Mouse (Mus musculus) brain, adult 2 months (tissue): ENCODE results near the gene Slc5a3.
A peak's percentile ranks its signal among the peaks of the same experiment; 100 is the strongest.
"Not testable (repeated sequence)": the region's sequence is repeated elsewhere in the genome, so short reads cannot be mapped to it uniquely, and the experiment has no call there.

Experiments used
- DNase-seq: peaks from one replicate; pipeline ENCODE4 v3.0.0; 2011; ENCODE audit warnings: low read depth, low spot score

Slc5a3 gene

GRCm38 (mm10) chr16:92062832-92063231 lies 4.7 kb downstream of the Slc5a3 start:
- DNase-seq = no peak

GRCm38 (mm10) chr16:92064801-92065200 lies 6.7 kb downstream of the Slc5a3 start:
- no peak for DNase-seq

DNA sequence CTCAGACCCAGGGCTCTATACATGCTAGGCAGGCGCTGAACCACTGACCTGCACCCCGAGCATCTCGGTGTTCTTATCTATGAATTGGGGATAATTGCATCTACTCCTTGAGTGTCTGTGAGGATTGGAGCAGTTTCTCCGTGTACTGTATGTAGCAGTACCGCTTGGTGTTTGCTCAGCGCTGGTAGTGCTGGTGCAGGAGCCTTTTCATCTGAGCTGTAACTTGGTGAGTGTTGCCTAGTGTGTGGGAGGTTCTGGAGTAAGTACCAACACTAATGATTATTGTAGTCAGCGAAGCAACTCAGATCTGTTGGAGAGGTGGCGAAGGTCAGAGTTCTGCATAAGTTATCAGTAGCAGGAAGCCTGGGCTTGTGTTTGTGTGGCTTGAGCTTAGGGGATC lies 12.2 kb downstream of the Slc5a3 start:
- peak; percentile 61 for DNase-seq

- DNase-seq = no peak
Measured at GRCm38 (mm10) chr16:92076797-92077196, 18.7 kb downstream of the Slc5a3 start.

DNA sequence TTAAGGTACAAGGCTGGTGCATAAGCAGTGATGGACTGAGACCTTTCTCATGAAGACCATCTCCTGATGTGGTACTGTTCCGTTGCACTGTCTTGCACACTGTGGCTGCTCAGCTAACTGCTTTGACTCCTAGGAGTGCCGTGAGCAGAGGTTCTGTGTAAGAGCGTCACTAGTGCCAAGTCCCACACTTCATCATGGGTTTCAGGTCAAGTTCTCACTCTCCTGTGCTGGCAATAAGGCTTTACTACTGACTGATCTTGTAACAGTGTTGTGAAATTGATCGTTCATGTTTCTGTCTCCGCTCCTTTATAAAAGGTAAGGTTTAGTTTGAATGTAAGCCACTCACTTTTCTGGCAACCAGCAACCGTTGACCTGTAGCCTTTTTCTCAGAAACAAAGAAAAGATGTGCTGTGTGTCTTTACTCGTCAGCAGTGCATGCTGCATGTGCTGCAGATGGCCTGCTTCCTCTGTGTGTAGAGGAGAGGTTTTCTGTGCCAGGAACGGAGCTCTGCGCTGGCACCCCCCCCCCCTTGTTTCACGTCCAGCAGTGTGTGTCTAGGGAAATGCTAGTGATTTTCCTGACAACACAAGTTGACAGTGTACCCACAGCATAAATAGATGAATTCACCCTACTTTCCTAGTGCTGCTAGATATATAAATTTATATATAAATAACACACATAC lies 25.8 kb downstream of the Slc5a3 start:
- peak; percentile 53 for DNase-seq

- no peak for DNase-seq
Measured at GRCm38 (mm10) chr16:92089225-92089624, 31.1 kb downstream of the Slc5a3 start.

DNA sequence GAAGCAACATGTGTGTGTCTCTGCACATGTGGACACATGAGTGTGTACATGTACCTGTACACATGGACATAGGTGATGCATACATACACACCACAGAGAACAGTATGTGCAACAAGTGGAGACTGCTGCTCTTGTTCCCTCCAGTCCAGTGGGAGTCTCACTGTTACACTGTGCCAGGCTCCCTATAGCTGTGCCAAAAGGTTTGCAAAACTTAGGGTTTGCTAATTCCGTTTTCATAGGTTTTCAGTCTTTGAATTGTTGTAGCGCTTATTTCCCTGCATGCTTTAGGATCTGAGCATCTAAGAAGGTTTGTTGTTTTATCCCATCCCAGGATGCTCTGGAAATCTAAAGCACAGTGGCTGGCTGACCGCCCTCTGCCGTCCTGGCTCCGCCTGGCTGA lies 33.8 kb downstream of the Slc5a3 start:
- DNase-seq = no peak

DNA sequence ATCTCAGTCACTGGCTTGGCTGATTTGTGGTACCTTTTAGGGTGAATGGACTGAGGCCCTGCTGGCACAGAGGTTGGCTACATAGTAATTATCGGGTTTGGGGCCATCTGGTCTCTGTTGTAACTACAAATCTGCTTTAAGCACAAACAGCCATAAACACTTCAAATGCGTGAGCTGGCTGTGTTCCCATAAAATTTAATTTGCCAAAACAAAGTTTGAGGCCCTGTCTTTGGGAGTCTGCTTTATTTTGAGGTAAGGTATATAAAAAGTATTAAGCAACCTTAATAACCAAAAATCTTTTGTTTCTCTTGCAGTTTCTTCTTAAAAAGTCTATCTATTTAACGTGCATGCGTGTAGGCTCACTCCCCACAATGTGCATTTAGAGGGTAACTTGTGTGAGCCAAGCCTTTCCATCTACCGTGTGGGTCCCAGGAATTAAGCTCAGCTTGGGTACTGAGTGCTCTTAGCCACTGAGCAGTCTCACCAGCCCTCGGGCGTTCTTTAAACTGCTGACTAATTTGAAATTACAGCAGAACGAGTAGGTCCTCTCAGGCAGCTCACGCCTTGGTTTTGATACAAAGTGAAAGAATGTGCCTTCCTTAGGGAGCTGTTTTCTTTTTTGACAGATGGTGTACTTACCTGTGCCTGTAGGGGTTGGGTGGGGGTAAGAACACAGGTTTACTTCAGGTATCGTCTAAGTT lies 40.4 kb downstream of the Slc5a3 start:
- DNase-seq = peak; percentile 44

DNA sequence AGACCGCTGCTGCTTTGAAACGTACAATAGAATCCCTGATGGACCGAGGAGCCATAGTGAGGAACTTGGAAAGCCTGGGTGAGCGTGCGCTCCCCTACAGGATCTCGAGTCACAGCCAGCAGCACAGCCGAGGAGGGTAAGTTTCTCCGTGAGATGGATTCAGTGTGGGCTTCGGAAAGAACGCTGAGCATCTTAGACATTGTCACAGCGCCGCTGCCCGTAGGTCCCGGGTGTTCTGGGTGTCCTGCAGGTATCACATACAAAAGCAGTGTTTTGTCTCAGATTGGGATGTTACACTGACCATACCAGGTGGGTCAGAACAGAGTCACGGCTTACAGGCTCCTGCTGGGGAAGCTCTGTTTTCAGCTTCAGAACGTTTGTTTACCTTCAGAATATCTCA lies 41.5 kb downstream of the Slc5a3 start:
- DNase-seq = no peak

DNA sequence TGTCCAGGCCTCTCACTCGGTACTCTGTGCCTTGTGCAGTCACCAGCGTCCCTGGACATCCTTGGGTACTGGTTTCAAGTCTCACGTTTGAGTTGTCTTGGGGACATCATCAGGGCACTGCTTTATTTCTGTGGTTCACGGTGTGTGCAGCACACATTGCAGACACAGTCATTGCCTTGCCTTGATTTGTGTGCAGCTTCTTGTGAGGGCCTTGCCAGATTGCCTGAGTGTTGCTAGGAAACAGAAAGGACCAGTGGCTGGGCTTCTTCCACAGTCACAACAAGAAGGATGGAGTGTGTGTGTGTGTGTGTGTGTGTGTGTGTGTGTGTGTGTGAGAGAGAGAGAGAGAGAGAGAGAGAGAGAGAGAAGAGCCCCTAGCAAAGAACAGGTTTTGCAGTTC lies 42.0 kb downstream of the Slc5a3 start:
- peak; percentile 86 for DNase-seq

- DNase-seq = peak; percentile 66
Measured at GRCm38 (mm10) chr16:92102115-92102514, 44.0 kb downstream of the Slc5a3 start.

GRCm38 (mm10) chr16:92102931-92103330 lies 44.8 kb downstream of the Slc5a3 start:
- not testable (repeated sequence) for DNase-seq

DNA sequence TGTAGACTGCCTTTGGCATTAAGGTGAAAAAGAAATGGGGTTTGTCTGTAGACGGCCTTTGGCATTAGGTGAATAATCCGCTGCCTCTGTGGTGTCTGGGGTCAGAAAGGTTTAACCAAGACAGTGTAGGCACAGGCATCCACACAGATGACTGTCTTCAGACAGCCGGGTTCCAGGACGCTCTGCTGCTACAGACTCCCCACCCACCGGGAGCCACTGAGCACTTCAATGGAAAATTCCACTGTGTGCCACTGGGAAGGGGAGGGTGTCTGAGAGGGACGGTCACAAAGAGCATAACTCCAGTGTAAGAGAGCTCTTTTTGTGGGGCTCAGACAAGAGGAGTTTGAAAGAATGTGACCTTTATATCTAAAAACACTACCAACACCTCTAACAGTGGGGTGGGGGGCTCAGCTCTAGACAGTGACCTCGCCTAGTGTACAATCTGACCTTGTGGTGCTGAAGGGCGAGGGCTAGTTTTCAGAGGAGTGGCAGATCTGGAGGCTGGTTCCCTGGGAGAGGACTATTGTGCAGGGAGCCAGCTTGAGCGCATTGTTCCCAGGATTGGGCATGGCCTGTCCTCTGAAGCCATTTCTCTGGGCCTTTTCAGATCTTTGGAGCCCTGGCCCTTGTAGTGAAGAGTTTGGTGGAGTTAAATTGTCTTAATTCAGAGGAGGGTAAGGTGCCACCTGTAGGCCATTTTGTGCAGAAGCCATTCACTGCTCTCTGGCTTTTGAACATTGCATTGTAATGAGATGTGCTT lies 45.6 kb downstream of the Slc5a3 start:
- DNase-seq = peak; percentile 77

DNA sequence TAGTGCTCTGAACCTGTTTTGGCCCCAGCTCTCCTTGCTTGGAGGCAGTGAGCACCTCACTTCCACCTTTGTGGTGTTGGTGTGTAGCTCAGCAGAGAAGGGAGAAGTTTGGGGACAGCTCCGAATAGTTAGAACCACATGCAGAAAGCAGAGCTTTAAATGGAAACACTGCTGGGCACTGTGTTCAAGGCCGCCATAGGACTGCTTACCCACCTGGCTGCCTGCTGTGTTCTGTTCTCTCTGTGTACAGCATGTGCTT lies 46.1 kb downstream of the Slc5a3 start:
- no peak for DNase-seq

GRCm38 (mm10) chr16:92104951-92105350 lies 46.8 kb downstream of the Slc5a3 start:
- DNase-seq = peak; percentile 61

GRCm38 (mm10) chr16:92105631-92106030 lies 47.5 kb downstream of the Slc5a3 start:
- DNase-seq = no peak

DNA sequence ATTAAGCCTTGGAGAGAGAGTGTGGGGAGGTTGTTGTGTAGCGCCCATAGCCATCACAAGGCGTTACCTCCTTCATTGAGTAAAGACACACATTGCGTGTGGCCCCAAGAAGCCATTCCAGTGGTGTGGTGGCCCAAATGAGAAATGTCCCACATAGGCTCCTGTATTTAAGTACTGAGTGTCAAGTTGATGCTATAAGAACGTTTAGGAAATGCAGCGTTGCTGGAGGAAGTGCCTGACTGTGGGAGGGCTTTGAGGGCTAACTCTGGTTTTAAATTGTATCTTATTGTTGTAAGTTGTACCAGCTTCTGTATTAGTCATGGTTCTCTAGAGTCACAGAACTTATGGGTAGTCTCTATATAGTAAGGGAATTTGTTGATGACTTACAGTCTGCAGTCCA lies 49.2 kb downstream of the Slc5a3 start:
- DNase-seq = no peak

GRCm38 (mm10) chr16:92114706-92115241 lies 56.7 kb downstream of the Slc5a3 start:
- peak; percentile 70 for DNase-seq

- peak; percentile 88 for DNase-seq
Measured at GRCm38 (mm10) chr16:92115611-92116421, 57.7 kb downstream of the Slc5a3 start.

- DNase-seq = peak; percentile 50
Measured at GRCm38 (mm10) chr16:92117337-92118209, 59.5 kb downstream of the Slc5a3 start.
